Mouse (Mus musculus): ENCODE data around the gene Chst5.

DNA sequence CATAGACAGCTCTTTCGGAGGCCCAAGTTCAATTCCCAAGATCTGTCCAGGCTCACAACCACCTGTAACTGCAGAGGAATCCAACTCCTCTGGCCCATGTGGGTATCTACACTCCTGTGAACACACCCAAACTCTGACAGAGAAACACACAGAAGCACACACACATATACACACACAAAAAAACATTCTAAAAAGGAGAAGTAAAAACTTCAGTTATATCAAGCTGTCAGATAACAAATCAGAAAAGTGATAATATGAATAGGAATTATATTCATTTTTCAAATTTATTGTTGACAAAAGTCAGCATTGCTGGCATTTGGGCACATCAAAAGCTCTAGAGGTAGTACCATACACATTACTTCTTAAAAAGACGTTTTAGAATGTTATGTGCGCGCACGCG is 63.5 kb downstream of the Chst5 start:
- TF ChIP-seq POLR2A (IDR thresholded peaks at IDR 0.05; ENCODE audit: low read depth, low read length) (no peak), CTCF (IDR thresholded peaks at IDR 0.05; ENCODE audit: extremely low read depth, insufficient read length, insufficient replicate concordance, low read depth, low read length) (no peak)
